Mouse (Mus musculus) T-helper 2 cell (primary cell): Measurements from ENCODE around the gene Muc13.

ENCODE experiments used
- in situ Hi-C: fragments of 300-600 bp; cut with MboI, MseI; formaldehyde crosslinking; loops from one replicate; pipeline ENCODE4 v1.15.1; 2025; ENCODE audit warnings: high pct_unique_total_duplicates

Gene Muc13

DNA sequence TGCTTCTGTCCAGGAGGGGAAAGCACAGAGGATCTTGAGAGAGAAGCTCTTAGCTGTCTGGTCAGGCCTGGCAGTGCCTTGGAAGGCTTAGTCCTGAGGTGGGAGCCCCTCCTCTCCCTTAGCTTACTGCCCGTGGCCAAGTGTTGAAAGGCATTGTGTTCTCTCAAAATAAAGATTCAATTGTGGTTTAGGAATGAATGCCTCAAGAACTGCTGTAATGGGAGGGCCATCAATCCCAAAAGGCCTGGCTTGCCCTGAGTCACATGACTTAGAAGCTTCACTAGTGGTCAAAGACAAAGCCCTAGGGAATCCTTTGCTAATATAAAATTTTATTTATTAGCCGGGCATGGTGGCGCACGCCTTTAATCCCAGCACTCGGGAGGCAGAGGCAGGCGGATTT lies 30.8 kb downstream of the Muc13 start:
- in situ Hi-C loops: loop anchor here (5.0 to 25.0 kb wide), 2 partner anchors 118 to 288 kb away; no protein-coding TSS in a partner anchor

DNA sequence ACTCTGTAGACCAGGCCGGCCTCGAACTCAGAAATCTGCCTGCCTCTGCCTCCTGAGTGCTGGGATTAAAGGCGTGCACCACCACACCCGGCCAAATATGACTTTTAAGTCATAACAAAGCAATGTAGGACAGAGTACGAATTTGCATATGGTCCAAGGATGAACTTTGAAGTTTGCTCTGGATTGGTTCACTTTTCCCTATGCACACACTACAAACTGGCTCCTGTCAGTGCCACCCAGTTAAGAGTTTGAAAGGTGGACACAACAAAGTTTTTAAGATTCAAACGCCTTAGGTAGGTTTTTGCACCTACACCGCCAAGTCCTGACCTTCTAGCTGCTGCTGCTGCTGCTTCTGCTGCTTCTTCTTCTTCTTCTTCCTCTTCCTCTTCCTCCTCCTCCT lies 34.7 kb downstream of the Muc13 start:
- in situ Hi-C loops: loop anchor here (5.0 kb wide), 1 partner anchor 114 kb away; no protein-coding TSS in a partner anchor

DNA sequence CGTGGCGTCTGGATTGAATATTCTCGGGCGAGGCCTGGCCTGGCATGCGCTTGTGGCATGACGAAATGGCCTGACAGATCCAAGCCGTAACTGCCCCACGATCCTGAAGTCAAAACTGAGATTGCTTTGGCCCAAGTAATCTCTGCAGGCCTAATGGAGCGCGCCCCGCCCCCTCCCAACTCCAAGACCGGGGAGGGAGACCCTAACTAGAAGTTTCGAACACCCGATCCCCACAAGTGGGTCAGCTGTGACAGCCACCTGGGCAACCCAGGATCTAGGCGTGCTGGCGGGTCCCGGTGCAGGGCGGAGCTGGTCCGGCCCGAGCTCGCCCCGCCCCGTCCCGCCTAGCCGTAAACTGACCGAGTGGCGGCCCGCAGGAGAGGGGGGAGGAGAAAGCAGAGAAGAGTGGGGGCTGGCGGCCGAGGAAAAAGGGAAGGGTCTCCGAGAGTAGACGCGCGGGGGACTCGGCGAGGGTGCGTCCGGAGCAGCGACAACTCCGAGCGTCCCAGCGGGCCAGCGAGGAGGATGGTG lies 35.5 kb downstream of the Muc13 start, which contains the start of gene Itgb5:
Gene Itgb5 (plus strand): TSS at position 365 of the 531 bp plus-strand sequence.
- in situ Hi-C loops: loop anchor here (5.0 kb wide), 1 partner anchor 113 kb away; no protein-coding TSS in a partner anchor

DNA sequence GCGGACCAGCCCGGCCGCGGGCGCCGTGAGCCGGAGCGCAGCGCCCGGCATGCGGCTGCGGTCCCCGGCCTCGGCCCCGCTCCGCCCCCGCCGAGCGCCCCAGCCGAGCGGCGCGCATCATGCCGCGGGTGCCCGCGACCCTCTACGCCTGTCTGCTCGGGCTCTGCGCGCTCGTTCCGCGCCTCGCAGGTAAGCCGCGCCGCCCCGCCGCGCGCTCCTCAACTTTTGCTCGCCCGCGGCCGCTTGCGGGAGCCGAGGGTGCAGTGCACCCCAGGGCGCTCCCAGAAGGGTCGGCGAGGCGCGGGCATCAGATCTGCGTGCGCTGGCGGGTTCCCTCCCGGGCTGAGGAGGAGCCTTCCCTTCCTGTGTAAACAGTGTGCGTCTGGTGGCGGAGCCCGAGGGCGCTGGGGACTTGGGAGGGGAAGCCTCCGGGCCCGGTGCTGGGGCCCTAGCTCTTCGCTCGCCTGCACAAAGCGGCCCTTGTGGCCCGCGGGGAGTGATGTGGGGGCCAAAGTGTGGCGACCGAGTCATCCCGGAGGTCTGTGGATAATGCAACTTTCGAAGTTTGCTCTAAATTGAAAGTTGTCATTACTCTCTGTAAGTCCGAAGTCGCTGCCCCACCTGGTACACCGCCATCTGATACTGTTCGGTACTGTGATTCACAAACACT lies 36.1 kb downstream of the Muc13 start:
- in situ Hi-C loops: loop anchor here (5.0 kb wide), 1 partner anchor 112 kb away; no protein-coding TSS in a partner anchor

DNA sequence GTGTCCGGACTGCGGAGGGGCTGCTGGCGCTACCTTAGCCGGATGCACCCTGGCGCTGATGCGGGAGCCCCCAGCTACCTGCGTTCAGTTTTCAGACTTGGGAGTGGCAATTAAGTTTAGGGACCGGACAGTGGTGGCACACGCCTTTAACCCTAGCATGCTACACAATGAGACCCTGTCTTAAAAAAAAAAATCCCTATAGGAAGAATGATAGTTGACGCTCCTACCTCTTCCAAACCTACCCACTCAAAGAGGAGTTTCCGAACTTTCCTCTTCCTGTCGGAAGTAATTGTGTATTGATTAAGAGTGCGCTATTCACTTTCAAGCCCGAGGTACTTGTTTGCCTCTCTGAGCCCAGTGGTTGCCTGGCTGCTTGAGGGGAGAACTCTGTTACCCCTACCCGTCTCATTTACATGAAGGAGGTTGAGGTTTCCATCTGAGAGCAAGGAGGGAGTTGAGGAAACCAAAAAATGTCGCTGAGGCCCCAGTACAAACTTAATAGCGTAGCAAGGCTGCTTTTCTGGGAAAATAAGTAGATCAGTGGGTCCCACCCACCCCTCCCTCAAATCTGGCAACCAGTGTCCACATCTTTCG lies 36.8 kb downstream of the Muc13 start:
- in situ Hi-C loops: no loop called here

DNA sequence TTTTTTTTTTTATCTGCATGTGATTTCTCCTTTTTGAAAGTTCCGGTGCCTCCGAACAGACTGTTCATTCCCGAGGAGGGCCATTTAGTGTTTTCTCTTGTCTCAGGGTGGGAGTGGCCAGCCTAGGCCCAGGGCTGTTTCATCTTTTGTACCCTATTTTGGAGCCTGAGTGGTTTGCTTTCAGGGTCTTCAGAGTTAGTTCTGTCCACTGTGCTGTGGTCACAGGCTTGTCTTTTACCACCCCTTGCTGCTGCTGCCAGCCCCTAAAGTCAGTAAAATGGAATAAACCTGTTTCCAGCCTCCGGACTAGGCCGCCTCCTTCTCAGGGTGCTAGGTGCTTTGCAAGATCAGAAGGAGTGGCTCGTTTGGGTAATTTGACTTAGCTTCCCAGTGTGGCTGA lies 38.2 kb downstream of the Muc13 start:
- in situ Hi-C loops: no loop called here

DNA sequence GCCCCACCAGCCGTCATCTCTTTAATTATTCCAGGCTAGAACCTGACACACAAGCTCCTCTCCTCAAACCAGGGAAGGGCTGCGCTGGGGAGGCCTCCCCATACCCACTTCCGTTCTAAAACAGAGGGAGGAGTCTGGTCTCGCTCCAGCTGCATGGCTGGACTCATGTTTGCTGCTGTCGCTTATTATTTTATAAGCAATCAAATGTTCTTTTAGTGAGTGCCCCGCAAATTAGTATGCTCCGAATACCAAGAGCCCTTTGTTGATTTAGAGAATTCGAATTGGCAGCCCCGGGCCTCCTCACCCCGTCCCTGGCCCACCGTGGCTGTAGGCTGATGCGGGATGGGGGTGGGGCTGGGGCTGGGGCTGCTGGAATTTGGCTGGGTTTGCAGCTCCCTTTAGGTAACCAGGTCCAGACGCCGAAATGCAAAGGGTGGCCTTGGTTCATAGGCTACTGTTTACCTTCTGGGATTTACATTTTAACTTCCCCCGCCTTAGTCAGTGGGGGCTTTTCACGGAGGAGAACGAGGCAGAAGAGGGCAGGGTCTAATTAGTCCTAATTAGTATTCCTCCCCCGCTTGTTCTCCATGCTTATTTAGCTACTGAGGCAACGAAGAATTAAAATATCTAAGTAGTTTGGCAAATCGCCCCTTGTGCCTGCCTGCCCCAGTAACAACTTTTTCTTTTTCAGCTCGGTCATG lies 39.0 kb downstream of the Muc13 start:
- in situ Hi-C loops: no loop called here

DNA sequence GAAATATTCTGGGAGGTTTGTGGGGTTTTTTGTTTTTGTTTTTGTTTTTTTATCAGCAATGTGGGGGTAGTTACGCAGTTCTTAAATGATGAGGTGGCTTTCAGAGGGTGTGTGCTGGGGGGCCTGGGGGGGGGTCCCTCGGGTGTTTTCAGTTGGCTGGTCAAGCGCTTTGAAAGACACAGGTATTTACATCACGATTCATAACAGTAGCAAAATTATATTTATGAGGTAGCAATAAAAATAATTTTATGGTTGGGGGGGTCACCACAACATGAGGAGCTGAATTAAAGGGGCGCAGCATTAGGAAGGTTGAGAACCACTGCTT lies 39.6 kb downstream of the Muc13 start:
- in situ Hi-C loops: no loop called here

DNA sequence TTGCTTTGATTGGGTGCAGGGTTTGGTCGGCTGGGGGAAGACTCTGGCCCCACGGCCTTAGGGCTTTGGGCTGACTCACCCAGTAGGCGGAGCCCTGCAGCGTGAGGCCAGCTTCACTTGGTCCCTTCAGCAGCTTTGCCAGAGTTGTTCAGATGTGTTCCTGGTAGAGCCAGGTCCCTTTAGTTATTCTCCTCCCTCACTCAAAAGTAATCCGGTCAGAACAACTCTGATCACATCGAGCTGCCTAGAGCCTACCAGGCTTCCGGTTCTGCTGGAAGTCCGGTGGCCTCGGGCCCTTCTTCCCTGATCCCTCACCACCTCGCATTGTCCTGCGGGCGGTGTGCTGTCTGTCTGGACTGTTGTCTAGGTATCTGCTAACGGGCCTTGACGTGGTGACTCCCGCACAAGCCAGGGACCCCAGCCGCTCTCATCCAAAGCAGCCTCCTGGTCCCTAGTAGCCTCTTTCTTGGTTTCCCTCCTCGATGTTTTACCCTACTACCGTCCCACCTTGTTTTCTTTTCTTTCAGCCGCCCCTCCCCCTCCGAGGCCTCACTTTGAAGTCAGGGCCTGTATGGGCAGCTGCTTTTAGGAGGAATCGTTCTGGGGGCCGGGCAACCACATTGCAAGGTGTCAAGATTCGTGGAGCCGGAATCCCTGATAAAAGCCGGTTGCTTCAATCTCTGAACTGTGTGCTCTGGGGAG lies 40.1 kb downstream of the Muc13 start:
- in situ Hi-C loops: no loop called here

DNA sequence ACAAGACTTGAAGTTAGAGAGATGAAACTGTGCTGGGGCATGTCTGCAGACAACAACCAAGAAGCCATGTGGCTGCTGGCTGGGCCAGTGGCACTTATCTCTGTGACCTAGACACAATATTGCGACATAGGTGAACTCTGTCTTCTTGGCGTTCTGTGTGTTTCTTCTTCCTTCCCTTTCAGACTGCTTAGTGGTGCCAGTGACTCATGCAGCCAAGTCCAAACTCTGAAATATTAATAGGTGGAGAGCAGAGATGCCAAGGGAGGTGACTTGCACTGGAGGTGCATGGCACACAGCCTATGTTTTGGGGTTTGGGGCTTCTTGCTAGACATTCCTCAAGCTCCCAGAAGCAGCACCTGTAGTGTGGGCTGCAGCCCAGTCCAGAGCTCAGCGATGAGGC lies 42.8 kb downstream of the Muc13 start:
- in situ Hi-C loops: no loop called here

DNA sequence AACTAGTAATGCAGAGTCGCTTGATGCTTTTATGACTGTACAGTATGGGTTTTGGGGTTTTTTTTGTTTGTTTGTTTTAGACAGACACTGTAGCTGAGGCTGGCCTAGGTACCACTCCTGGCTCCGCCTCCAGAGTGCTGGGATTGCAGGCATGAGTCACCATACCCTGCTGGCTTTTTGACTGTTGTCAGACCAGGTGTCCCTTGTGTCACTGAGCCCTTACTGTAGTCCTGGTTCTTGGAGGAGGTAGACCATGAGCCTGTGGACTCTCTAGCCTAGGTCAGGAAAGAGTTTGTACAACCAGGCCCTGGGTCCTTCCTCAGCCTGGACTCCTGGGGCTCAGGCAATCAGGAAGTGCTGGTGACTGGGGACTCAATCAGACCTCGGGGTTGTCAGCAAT lies 43.4 kb downstream of the Muc13 start:
- in situ Hi-C loops: no loop called here

DNA sequence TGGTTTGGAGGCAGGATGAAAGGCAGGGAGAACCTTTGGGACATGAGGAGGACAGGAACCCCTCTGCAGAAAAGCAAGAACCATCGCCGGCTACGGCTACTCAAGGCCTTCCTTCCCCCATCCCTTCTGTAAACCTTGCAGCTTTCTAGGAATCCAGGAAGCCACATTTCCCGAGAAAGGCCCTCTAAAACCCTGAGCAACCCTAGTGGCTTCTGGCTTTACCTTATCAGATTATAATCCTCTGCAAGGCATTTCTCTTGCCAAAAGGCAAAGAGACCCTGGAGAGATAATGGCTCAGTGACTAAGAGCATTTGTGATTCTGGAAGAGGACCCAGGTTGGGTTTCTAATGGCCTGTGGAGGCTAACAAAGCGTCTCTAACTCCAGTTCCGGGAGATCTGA lies 46.8 kb downstream of the Muc13 start:
- in situ Hi-C loops: no loop called here

DNA sequence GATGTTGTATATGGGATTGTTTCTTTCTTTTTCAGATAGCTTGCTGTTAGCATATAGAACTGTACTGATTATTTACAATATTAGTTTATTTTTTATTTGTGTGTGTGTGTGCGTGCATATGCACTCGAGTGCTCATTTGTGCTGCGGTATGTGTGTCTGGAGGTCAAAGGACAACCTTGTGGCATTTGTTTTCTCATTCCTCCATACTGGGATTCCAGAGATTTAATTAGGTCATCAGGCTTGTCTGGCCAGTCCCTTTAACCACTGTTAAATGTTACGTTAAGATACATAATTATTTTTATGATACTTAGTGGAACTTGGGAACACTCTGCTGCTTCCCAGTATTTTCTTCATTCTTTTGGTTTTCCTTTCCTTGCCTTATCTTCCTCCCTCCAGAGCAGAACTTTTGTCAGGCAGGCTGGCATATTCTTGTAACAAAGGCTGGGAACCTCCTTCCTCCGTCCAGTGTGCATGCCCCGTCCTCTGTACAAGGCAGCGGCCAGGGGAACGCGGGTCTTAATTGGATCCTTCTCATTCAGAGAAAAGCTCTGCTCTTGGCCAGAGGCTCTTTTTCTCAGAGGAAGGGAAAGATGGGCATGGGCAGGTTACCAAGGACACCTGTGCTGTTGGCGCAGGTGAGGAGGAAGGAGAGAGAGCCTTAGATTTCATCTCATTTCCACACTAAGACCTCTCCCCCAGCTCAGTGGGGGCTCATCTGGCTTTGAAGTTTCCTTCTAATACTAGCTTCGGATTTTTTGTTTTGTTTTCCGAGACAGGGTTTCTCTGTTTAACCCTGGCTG lies 48.4 kb downstream of the Muc13 start:
- in situ Hi-C loops: no loop called here

DNA sequence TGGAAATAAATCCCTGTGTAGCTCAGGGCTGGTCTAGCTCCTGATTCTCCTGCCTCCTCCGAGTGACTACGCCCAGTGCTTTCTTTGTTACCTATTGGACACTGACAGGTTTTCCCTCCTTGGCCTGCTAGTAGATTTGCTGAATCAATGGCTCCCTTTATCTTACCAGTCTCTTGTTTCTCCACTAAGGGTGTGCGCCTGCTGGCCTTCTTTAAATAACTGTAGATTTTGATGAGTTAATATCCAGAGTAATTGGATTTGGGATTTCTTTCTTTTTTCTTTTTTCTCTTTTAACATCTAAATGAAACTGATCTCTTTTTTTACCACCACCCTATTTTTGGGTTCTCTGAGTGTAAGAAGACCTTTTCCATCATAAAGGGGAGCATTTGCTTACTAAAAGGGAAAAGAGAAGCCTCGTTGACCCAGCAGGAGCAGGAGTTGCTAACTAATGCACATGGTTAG lies 50.3 kb downstream of the Muc13 start:
- in situ Hi-C loops: no loop called here

DNA sequence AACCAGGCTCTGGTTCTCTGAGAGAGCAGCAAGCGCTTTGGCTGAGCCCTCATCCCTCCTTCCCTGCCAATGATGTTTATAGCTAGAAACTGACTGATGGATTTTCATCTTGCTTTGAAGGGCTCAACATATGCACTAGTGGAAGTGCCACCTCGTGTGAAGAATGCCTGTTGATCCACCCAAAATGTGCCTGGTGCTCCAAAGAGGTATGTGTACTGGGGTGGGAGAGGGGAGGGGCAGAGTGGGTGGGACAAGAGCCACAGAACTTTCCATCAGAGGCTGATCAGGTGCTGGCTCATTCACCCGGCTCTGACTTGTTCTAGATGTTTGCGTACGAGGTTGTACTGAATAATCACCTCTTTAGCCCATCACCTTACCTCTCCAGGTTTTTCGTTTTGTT lies 51.0 kb downstream of the Muc13 start:
- in situ Hi-C loops: no loop called here

DNA sequence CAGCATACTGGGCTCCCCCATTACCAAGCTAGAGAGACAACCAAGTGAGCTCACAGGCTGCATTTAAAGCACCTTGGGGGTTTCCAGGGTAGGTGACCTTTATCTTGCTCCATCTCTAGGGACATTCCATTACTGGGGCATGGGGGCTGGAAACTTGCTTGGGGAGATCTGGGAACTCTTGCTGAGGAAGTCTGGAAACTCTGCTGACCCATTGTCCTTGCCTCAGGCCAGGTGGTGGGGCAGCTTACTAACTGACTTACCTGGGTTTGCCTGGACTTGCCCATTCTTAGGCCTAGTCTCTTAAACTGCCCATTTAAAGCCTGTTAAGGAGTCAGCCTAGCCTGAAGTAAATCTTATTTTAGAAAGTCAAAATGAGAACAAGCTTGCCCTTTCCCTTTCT lies 59.4 kb downstream of the Muc13 start:
- in situ Hi-C loops: loop anchor here (10.0 kb wide), 1 partner anchor 882 kb away; no protein-coding TSS in a partner anchor

DNA sequence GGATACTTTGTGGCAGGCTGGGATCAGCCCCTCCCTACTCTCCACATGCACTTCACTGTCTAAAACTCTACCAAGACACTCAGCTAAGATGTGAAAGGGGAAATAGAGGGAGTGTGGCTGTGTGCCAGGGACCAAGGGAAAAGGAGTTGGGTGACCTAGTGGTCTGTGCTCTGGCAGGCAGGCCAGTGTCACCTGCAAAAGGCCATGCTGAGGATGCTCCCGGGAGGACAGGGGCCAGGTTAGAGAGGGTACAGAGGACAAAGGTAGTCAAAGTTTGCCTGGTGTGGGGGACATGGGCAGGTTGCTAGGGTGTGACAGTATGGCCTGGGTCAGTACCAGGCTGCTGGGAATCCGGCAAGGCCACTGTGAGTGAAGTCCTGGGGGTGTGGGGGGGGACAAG lies 64.9 kb downstream of the Muc13 start:
- in situ Hi-C loops: loop anchor here (10.0 kb wide), 1 partner anchor 876 kb away; no protein-coding TSS in a partner anchor

DNA sequence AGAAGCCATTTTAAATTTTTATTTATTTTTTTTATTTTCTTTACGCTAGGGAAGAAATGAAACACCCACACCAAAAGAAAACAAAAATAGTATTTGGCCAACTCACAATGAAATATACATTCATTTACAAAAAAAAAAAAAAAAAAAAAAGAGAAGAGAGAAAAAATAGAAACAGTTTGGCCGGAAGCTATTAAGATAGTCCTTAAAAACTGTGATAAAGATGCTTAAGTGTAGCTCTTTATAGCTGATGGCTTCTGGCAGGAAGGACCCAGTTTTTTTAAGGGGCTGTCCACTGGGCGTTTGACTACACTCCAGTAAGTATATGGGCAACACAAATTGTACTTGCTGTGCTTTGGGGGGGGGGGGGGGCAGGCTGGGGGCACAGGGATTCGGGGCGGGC lies 65.5 kb downstream of the Muc13 start:
- in situ Hi-C loops: loop anchor here (10.0 kb wide), 1 partner anchor 875 kb away; no protein-coding TSS in a partner anchor

DNA sequence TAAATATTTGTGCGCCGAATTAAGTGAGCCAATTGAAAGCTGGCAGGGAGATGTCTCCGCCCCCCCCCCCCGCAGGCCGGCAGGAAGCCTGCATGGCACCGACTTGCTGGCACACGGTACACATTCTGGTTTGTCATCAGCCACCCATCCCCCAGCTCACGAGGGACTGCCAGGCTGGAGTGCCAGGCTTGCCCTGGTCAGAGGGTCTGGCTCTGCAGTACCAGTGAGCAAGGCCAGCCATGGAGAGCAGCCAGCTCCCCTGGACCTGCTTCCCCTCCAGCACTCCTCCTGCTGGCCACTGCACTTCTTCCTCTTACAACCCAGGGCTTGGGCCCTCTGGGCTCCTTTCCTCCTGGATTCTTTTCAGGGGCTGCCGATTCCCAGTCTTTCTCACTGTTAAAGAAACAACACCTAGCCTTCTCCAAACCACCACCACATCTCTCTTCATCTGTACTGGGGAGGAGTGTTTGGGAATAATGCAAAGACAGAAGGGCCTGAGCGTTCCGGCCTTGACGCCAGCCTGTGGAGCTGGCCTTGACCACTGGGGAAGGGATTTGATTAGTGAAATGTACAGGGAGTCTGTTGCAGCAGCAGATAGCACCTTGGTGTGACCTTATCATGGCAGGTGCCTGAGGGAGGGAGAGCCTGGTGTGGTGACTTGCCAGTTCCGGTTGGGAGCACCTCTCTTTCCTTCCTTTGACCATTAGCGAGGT lies 66.3 kb downstream of the Muc13 start:
- in situ Hi-C loops: loop anchor here (10.0 kb wide), 1 partner anchor 875 kb away; no protein-coding TSS in a partner anchor

DNA sequence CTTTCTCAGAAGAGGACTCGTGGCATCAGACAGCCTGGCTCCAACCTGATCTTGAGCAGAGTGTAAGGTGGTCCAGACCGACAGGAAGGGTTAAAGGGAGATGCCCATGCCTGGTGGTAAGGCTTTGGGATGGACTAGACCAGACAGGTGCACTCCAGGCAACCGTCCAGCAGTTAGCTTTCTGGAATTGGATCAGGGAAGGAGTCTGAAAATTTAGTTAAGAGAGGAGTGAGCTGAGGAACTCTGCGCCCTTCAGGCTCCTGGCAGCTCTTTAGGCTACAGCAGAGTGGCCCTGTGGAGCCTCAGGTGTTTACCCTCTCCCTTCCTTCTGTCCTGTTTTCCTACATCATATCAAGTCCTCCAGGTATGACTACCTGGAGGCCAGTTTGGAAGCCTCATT lies 68.6 kb downstream of the Muc13 start:
- in situ Hi-C loops: no loop called here
